Mouse (Mus musculus) forebrain, embryonic 13.5 days (tissue): ENCODE results near the gene Dnajc6. TPM values are rescaled to one million over a fixed set of nuclear protein-coding genes. Genes with fewer than 3 reads are reported as not detected.

Experiments
- ATAC-seq: fragments of 200-750 bp; cut with Nextera tagmentation; 2 replicates; pipeline ENCODE4 v1.8.0; 2017
- H3K27ac ChIP-seq: fragments of 300-500 bp; sonication (generic); 2 replicates; pipeline ENCODE4 v1.5.1; 2015; ENCODE audit warnings: inconsistent platforms, mild to moderate bottlenecking, moderate library complexity
- H3K27me3 ChIP-seq: fragments of 300-500 bp; sonication (generic); 2 replicates; pipeline ENCODE4 v1.6.1; 2015; ENCODE audit warnings: mild to moderate bottlenecking, inconsistent platforms
- H3K36me3 ChIP-seq: fragments of 300-500 bp; sonication (generic); 2 replicates; pipeline ENCODE4 v1.6.1; 2015; ENCODE audit warnings: mild to moderate bottlenecking, inconsistent platforms; ENCODE audit not compliant: poor library complexity, severe bottlenecking
- H3K4me1 ChIP-seq: fragments of 300-500 bp; sonication (generic); 2 replicates; pipeline ENCODE4 v1.6.1; 2015; ENCODE audit warnings: inconsistent platforms
- H3K4me2 ChIP-seq: fragments of 300-500 bp; sonication (generic); 2 replicates; pipeline ENCODE4 v1.6.1; 2015; ENCODE audit warnings: inconsistent platforms, mild to moderate bottlenecking, moderate library complexity
- H3K4me3 ChIP-seq: fragments of 300-500 bp; sonication (generic); 2 replicates; pipeline ENCODE4 v1.5.1; 2015; ENCODE audit warnings: mild to moderate bottlenecking, inconsistent platforms
- H3K9ac ChIP-seq: fragments of 300-500 bp; sonication (generic); 2 replicates; pipeline ENCODE4 v1.6.1; 2015; ENCODE audit warnings: mild to moderate bottlenecking, inconsistent platforms
- H3K9me3 ChIP-seq: fragments of 300-500 bp; sonication (generic); replicated peaks from 2 replicates; pipeline ENCODE4 v1.6.1; 2016; ENCODE audit warnings: inconsistent platforms
- WGBS: fragments of 180-500 bp; shearing (Covaris S2); methylation state at CpG from one replicate; pipeline ENCODE4 v1.1.7; 2015; 5-methylcytosine and 5-hydroxymethylcytosine counted together
- polyA plus RNA-seq: library from polyadenylated mRNA; unstranded; fragments of >200 nt; fragmentation: Nextera tagmentation; extraction: Ambion mirVana; gene quantifications from 2 replicates; pipeline ENCODE4 v1.2.1, GENCODE M21; 2015

Dnajc6 gene
- polyA plus RNA-seq, 1 experiment from 2014 or later: 10.8 TPM

- no peak for ATAC-seq
- no peaks in the 10 kb centered on the region for H3K9me3 ChIP-seq
- H3K4me3 ChIP-seq: no peak overlapping the region
- H3K4me1 ChIP-seq: no peaks in the 10 kb centered on the region
- H3K36me3 ChIP-seq: no peaks in the 10 kb centered on the region
- 93% methylated on average over 4 of the region's 4 CpGs for WGBS
- H3K4me2 ChIP-seq: no peak overlapping the region
- no peak overlapping the region for H3K9ac ChIP-seq
- H3K27me3 ChIP-seq: no peaks in the 10 kb centered on the region
- H3K27ac ChIP-seq: no peak overlapping the region
Measured at GRCm38 (mm10) chr4:101682620-101683019, 186.2 kb downstream of the Dnajc6 start.

GRCm38 (mm10) chr4:101683086-101683485, 186.6 kb downstream of the Dnajc6 start:
- Histone ChIP-seq H3K4me1 (no peaks in the 10 kb centered on the region), H3K4me2 (no peak overlapping the region), H3K27ac (no peak overlapping the region), H3K9me3 (no peaks in the 10 kb centered on the region), H3K9ac (no peak overlapping the region), H3K36me3 (no peaks in the 10 kb centered on the region), H3K4me3 (no peak overlapping the region), H3K27me3 (no peaks in the 10 kb centered on the region)
- 90% methylated on average over 3 of the region's 3 CpGs for WGBS
- ATAC-seq: no peak

- Histone ChIP-seq H3K4me1 (no peaks in the 10 kb centered on the region), H3K36me3 (no peaks in the 10 kb centered on the region), H3K9ac (no peak overlapping the region), H3K27me3 (no peaks in the 10 kb centered on the region), H3K4me3 (no peak overlapping the region), H3K27ac (no peak overlapping the region), H3K9me3 (no peaks in the 10 kb centered on the region), H3K4me2 (no peak overlapping the region)
- ATAC-seq: no peak
- WGBS: 86% methylated on average over 3 of the region's 3 CpGs
Measured at GRCm38 (mm10) chr4:101684821-101685220, 188.4 kb downstream of the Dnajc6 start.

GRCm38 (mm10) chr4:101686227-101686810, 189.9 kb downstream of the Dnajc6 start:
- Histone ChIP-seq H3K27me3 (no peaks in the 10 kb centered on the region), H3K4me3 (no peak overlapping the region), H3K4me1 (no peaks in the 10 kb centered on the region), H3K27ac (no peak overlapping the region), H3K36me3 (no peaks in the 10 kb centered on the region), H3K9me3 (no peaks in the 10 kb centered on the region), H3K4me2 (no peak overlapping the region), H3K9ac (no peak overlapping the region)
- no peak for ATAC-seq
- WGBS: 86% methylated on average over 13 of the region's 13 CpGs

- no peak overlapping the region for H3K9ac ChIP-seq
- no peak overlapping the region for H3K4me2 ChIP-seq
- H3K36me3 ChIP-seq: no peaks in the 10 kb centered on the region
- no peak for ATAC-seq
- no peak overlapping the region for H3K27ac ChIP-seq
- WGBS: 91% methylated on average over 4 of the region's 4 CpGs
- H3K9me3 ChIP-seq: no peaks in the 10 kb centered on the region
- H3K4me1 ChIP-seq: no peaks in the 10 kb centered on the region
- H3K4me3 ChIP-seq: no peak overlapping the region
- H3K27me3 ChIP-seq: no peaks in the 10 kb centered on the region
Measured at GRCm38 (mm10) chr4:101689241-101689640, 192.8 kb downstream of the Dnajc6 start.

- Histone ChIP-seq H3K4me2 (no peak overlapping the region), H3K4me1 (no peaks in the 10 kb centered on the region), H3K27ac (no peak overlapping the region), H3K9me3 (no peaks in the 10 kb centered on the region), H3K36me3 (no peaks in the 10 kb centered on the region), H3K27me3 (no peaks in the 10 kb centered on the region), H3K9ac (no peak overlapping the region), H3K4me3 (no peak overlapping the region)
- ATAC-seq: no peak
- WGBS: 85% methylated on average over 5 of the region's 5 CpGs
Measured at GRCm38 (mm10) chr4:101689645-101690044, 193.2 kb downstream of the Dnajc6 start.

Other genes starting within 250 kb of the Dnajc6 start
- 33.5 and 37.5 TPM in 2 replicates for gene Jak1, start 231.4 kb upstream of the Dnajc6 start, polyA plus RNA-seq
- gene Ak4, start 77.4 kb upstream of the Dnajc6 start, polyA plus RNA-seq: 9.7 and 10.2 TPM in 2 replicates
- gene Leprot, start 151.1 kb downstream of the Dnajc6 start, polyA plus RNA-seq: 74.2 and 76.6 TPM in 2 replicates
- 1.3 and 1.5 TPM in 2 replicates for gene Lepr, start 220.8 kb downstream of the Dnajc6 start, polyA plus RNA-seq